Mouse (Mus musculus) heart, postnatal 14 days (tissue): ENCODE results near the gene Myh11. TPM values are rescaled to one million over a fixed set of nuclear protein-coding genes. Genes with fewer than 3 reads are reported as not detected.
"Not testable (repeated sequence)": the region's sequence is repeated elsewhere in the genome, so short reads cannot be mapped to it uniquely, and the experiment has no call there.

Source experiments
- DNase-seq, 2 experiments: peaks; one replicate each; pipeline ENCODE4 v3.0.0; 2021 to 2022
- intact Hi-C: fragments of 180-260 bp; cut with DNase I; formaldehyde crosslinking; loops from one replicate; pipeline ENCODE4 v1.15.1; 2025
- microRNA-seq, 2 experiments: library from miRNA; unstranded; fragments of <30 nt; microRNA quantifications; one replicate each; pipeline ENCODE4 v1.2.0; 2021 to 2022
- total RNA-seq, 2 experiments: library from RNA; stranded (reverse); gene quantifications; 2 replicates each; pipeline ENCODE4 v1.2.3; 2021

The Myh11 gene
- total RNA-seq, 2 experiments from 2014 or later = 19.6 to 28.4 TPM

DNA sequence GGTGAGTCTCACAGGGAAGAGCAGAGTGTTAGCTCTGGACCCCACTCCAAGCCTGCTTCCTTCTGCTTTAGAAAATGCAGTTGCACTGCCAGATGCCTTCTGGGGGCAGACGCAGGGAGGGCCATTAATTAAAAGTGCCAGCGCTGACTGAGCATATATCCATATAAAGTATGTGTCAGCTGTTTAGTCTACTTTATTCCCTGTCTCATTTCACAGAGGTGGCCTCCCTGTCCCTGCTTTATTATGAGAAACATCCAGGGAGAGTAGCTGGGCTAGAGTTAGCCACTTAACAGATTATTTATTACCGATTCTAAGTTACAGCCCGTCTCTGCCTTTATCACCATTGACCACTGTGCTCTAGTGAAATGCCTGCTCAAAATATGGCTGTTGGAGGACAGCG, 108.8 kb downstream of the Myh11 start:
- DNase-seq = no peak
- intact Hi-C loops = no loop called here

DNA sequence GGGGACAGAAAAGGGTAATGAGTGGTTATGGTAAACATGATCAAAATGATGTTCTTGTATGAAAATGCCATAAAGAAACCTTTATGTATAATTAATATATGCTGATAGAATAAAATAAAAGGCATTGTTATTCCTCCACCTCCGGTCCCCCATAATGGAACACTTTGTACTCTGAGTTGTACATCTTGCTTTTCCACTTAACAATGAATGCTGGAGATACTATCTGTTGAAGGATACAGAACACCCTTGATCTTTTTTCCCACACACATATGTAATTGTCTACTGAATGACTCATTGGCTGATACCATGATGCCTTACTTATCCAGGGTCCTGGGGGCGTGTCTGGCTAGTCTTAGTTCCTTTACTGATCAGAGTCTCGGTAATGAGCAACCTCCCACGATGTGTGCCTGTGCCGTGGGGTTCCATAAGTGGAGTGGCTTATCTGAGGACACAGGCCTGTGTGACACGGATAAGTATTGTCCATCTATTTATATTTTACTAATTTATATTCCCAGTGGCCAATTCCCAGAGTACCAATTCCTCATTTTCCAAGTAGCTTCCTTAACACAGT, 110.9 kb downstream of the Myh11 start:
- no peak for DNase-seq
- intact Hi-C loops = no loop called here

DNA sequence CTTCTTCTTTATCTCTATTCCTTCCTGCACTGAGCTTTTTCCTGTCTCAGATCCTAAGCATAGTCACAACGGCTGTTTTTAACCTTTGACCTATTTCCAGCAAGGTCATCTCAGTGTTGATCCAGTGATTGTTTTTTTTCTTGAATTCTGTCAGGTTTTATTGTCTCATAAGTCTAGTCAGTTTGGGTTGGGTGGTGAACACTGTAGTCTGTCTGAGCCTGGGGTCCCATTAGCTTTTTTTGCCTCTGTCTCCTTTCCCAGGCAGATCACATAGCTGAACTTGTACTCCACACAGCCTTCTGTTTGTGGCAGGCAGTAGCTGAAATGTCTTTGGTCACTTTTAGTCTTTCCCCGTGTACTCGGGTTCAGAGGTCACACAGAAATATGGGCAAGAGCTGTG, 113.1 kb downstream of the Myh11 start:
- intact Hi-C loops = no loop called here
- no peak for DNase-seq

DNA sequence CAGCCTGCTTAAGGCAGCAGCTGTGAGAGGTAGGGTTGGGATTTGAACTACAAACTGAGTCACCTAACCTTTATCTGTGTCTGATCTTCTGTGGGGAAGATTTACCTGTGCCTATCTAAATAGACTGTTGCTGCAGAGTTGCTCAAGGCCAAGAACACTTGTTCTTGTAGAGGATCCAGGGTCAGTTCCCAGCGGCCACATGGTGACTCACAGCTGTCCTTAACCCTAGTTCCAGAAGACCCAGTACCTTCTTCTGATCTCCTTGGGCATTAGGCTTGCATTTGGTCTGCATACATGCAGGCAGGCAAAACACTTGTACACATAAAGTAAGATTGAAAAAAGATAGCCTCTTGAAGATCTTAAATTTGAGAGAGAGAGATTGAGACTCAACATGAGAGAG, 121.5 kb downstream of the Myh11 start:
- intact Hi-C loops = loop anchor here (10.0 kb wide), 1 partner anchor 265 kb away; the partner anchor contains the start of genes Mpv17l and Pdxdc1
- DNase-seq = no peak

DNA sequence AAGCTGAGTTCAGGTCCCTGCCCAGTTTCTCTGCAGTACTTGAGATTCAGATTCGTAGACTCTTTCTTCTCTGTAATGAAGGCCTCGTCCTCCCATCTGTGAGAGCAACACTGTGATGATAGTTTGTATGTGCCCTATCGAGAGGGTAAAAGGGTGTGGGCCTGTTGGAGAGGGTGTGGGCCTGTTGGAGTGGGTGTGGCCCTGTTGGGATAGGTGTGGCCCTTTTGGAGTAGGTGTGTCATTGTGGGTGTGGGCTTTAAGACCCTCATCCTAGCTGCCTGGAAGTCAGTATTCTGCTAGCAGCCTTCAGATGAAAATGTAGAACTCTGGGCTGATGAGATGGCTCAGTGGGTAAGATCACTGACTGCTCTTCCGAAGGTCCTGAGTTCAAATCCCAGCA, 124.7 kb downstream of the Myh11 start:
- DNase-seq = no peak
- intact Hi-C loops = loop anchor here (10.0 kb wide), 1 partner anchor 262 kb away; the partner anchor contains the start of genes Mpv17l and Pdxdc1

DNA sequence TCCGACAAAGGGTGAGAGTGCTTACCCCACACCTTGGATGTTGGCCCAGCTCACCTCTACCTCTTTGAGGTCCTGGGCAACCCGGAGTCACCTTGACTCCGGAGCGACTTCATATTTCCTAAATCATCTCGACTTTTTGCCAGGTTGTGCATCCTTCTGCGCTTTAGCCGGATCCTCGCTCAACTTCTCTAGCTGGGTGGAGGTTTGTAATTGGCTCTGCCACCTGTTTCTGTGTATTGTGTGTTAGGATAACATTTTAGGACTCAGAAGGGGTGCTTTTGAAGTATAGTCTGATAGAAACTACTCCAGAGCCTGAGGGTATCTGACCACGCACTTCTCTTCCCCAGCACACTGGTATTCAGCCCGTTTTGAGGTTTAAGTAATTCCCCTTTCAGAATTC, 127.4 kb downstream of the Myh11 start:
- intact Hi-C loops = loop anchor here (5.0 to 10.0 kb wide), 2 partner anchors 259 to 346 kb away; partner anchors contain the start of genes Mpv17l, Ntan1 and Pdxdc1
- no peak for DNase-seq

DNA sequence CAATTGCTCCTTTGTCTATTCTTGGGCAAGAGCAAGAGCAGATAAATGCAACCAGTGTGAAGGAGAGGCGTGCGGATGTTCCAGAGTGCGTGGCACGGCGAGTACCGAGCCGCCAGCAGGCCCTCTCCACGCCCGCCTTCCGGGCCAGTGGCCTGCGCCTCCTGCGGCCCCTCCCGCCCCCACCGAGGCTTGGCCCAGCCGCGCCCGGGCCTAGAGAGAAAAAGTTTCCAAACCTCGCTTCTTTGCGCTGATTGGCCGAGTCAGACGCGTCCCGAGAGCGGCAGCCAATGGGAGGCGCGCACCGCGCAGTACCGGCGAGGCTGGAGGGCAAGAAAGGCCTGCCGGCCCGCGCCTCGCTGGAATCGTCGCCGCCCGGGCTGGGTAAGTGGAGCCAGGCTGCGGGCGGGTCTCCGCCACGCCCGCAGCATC, 128.2 kb downstream of the Myh11 start, which contains the start of the genes Nde1 and Marf1:
TSS of gene Nde1 (plus strand) at position 288 of the 429 bp plus-strand sequence.
TSS of gene Marf1 (minus strand) at position 364 of the 429 bp plus-strand sequence.
- DNase-seq = peak; percentile 93 to 94
- intact Hi-C loops = loop anchor here (5.0 to 10.0 kb wide), 2 partner anchors 258 to 346 kb away; partner anchors contain the start of genes Mpv17l, Ntan1 and Pdxdc1

DNA sequence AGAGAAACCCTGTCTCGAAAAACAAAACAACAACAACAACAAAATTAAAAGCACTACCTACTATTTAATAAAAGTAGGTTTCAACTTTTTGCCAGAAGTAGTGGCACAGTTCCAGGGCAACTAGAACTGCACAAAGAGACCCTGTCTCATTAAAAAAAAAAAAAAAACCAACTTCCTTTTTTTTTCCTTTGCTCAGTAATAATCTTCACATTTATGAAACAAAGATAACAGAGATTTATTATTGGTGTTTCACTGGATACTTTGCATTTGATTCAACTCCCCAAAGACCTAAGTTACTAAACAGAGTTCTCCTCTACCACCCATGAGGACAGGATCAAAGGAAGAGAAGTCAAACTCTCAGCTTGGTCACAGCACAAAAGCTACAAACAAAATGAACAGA, 130.2 kb downstream of the Myh11 start:
- DNase-seq = no peak
- intact Hi-C loops = loop anchor here (5.0 to 10.0 kb wide), 2 partner anchors 256 to 344 kb away; partner anchors contain the start of genes Mpv17l, Ntan1 and Pdxdc1

DNA sequence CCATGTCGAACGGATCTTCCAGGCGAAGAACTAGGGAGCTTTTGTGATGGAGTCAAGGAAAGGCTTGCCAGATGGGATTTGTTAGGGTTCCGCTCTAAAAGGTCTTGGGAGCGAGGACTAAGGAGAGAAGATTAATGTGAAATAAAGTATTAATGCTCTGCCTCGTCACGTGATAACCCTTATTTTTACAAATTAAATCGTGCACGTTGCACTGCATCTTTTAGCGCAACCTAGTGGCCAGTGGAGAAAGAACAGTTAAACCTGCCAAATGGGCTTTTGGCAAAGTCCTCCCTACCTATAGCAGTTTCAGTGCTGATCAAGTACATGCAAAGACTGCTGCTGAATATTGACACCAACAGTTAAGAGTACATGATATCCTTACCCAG, 131.4 kb downstream of the Myh11 start:
- peak; percentile 64 to 81 for DNase-seq
- intact Hi-C loops = loop anchor here (5.0 to 10.0 kb wide), 4 partner anchors 38 to 495 kb away; partner anchors contain the start of genes Mpv17l, Ntan1, Parn and Pdxdc1

DNA sequence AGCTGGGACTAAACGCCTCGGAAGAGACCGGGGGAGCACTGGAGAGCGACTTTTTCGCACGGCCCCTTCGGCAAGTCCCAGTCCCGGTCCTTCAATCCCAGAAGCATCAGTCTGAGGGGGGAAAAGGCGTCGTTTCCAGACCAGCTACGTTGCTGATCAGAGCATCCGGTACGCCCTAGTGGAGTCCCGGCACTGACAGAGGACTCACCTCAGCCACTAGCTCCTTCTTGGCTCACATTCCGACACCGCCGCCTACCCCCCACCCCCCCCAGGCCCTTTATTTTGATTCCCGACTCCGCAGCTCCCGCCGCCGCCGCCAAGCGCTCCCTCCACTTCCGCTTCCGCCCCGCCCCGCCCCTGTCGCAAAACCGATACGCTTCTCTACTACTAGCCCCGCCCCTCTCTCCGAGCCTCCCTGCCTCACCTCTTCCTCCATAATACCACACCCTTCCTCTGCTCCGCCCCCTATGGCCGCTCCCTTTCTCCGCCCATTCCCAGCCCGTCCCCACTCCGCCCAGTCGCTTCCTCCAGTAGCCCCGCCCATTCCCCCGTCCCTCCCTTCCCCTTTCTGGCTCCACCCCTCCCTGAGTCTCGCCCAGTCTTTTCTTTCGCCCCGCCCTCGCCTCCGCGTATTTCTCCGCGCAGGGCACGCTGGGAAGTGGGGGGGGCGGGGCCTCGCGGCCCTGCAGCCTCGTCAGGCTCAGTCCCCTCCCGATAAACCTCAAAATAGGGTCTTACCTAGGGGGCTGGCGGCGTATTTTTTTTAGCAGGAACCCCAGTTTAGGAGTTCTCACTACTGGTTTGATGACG, 132.0 kb downstream of the Myh11 start:
- intact Hi-C loops = loop anchor here (5.0 to 10.0 kb wide), 2 partner anchors 38 to 494 kb away; partner anchors contain the start of gene Parn
- peak; percentile 98 to 99 for DNase-seq

DNA sequence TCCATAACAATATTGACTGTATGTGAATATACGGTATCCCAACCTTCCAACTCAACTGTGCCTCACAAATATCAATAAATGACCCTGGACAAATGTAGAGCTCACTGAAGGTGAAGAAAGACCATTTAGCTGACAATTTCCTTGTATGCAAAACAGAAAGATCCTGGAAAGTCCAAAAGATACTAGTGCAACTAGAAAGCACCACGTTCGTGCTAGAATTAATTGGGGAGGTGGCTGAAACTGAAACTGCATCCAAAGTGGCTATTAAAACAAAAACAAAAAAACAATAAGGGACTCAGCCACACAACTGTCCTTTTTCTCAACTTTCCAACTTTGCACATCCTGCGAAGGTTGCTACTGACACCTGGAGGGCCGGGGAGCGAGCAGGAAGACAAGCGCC, 132.6 kb downstream of the Myh11 start:
- intact Hi-C loops = loop anchor here (5.0 to 10.0 kb wide), 2 partner anchors 39 to 494 kb away; partner anchors contain the start of gene Parn
- DNase-seq = no peak

DNA sequence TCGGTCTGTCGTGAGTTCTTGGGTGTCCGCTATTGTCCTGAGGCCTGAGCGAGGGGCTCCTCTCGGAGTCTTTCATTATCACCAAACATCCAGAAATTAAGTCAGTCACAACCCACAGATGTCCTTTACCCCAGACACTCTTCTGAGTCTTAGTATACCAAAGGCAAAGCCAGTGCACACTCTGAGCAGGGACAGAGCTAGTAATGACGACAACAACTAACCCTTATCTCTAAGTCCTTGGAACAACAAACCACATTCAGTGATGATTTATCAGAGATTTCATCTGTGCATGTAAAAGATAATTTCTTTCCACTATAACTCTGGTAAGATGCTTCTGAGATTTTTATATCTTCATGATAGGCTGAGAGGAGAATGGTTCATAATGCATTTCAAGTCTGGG, 134.9 kb downstream of the Myh11 start:
- intact Hi-C loops = loop anchor here (5.0 to 10.0 kb wide), 2 partner anchors 41 to 492 kb away; partner anchors contain the start of gene Parn
- DNase-seq = no peak

DNA sequence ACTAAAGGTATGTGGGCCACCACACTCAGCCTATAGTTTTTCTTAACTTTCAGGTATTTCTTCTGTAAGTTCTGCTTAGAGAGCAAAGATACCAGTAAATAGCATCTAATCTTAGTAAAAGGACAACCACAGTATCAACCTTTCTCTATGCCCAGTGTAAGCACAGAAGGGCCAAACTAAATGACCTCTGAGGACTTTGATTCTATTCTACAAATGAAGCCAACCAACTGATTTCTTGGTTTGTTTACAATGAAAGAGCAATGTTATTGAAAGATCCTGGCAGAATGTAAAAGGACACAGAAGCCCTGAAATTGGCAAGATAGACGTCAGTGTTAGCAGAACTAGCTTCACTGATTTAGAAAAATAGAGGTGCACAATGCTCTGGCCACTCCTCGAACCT, 135.5 kb downstream of the Myh11 start:
- intact Hi-C loops = loop anchor here (5.0 to 10.0 kb wide), 2 partner anchors 42 to 491 kb away; partner anchors contain the start of gene Parn
- DNase-seq = not testable (repeated sequence)

DNA sequence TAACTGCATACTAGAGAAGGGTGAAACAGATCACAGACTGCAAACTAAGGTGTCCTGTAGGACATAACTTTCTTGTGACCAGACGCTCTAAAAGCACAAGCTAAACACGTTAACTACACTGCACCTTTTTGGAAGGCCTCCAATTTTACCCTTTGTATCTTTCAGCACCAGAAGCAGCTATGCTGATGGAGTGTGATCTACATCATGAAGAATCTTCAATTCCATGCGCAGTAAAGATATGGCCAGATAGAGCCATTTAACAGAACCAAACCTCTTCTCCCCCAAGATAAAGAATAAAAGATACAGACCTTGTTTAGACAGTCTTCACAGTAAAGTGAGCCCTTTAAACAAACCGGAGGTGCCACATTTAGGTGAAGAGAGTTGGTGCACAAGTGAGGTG, 139.5 kb downstream of the Myh11 start:
- intact Hi-C loops = loop anchor here (10.0 kb wide), 1 partner anchor 487 kb away; the partner anchor contains the start of gene Parn

DNA sequence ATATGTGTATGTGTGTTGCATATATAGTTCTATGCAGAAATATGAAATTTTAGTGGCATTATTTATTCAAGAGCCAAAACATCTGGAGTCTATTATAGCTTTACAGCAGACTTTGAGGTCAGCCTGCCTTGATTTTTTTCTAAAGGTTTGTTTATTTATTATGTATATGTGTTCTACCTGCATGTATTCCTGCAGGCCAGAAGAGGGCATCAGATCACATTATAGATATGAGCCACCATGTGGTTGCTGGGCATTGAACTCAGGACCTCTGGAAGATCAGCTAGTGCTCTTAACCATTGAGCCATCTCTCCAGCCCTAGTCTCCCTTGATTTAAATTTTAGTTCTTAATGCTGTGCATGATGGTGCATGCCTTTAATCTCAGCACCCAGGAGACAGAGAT, 143.5 kb downstream of the Myh11 start:
- DNase-seq = no peak
- intact Hi-C loops = no loop called here

More for the DNA sequence above, 139.5 kb downstream of the Myh11 start:
- DNase-seq = no peak

Small RNA genes within 50 kb of the gene (microRNA-seq; reads per million reads assigned to microRNA genes)
- gene Mir484 = 1,339 to 2,692 reads per million in 2 experiments

Other genes starting within 250 kb of the Myh11 start
- gene Nde1, start 128.1 kb downstream of the Myh11 start, total RNA-seq = 10 to 100 TPM; 31.6 to 32.1 TPM
- 10 to 100 TPM; 28.9 to 29.5 TPM for gene Marf1, start 128.0 kb downstream of the Myh11 start, total RNA-seq
- gene Fopnl, start 26.0 kb upstream of the Myh11 start, total RNA-seq = 10 to 100 TPM; 62.7 to 66.2 TPM
- gene Abcc1, start 70.2 kb upstream of the Myh11 start, total RNA-seq = 10 to 100 TPM; 25.2 to 27.0 TPM